Mouse (Mus musculus): ENCODE data around the gene Chst5.
A peak's percentile ranks its signal among the peaks of the same experiment; 100 is the strongest.
"Not testable (repeated sequence)": the region's sequence is repeated elsewhere in the genome, so short reads cannot be mapped to it uniquely, and the experiment has no call there.

The Chst5 gene

GRCm38 (mm10) chr8:111938076-111938985, 28.1 kb upstream of the Chst5 start:
- not testable (repeated sequence) for DNase-seq (ENCODE audit: low read depth, low spot score); H3K27me3 ChIP-seq (ENCODE audit: control insufficient read depth, insufficient read depth, low read length, poor library complexity, severe bottlenecking); H3K36me3 ChIP-seq (ENCODE audit: control insufficient read depth, insufficient read depth, low read length, poor library complexity, severe bottlenecking)

- no peak for DNase-seq (ENCODE audit: low read depth, low spot score)
- no peaks in the 10 kb centered on the region for H3K27me3 ChIP-seq (ENCODE audit: control insufficient read depth, insufficient read depth, low read length, poor library complexity, severe bottlenecking)
- no peaks in the 10 kb centered on the region for H3K36me3 ChIP-seq (ENCODE audit: control insufficient read depth, insufficient read depth, low read length, poor library complexity, severe bottlenecking)
Observed at GRCm38 (mm10) chr8:111937184-111937583, 26.9 kb upstream of the Chst5 start.

GRCm38 (mm10) chr8:111934201-111934600, 24.0 kb upstream of the Chst5 start:
- no peaks in the 10 kb centered on the region for H3K36me3 ChIP-seq (ENCODE audit: control insufficient read depth, insufficient read depth, low read length, poor library complexity, severe bottlenecking)
- no peak for DNase-seq (ENCODE audit: low read depth, low spot score)

GRCm38 (mm10) chr8:111933348-111934076, 23.3 kb upstream of the Chst5 start, which contains the start of gene Tmem231:
Tmem231 (minus strand) TSS chr8:111933881.
- DNase-seq (ENCODE audit: low read depth, low spot score), result peak; percentile 93
- Histone ChIP-seq H3K27me3 (ENCODE audit: control insufficient read depth, insufficient read depth, low read length, poor library complexity, severe bottlenecking) (no peaks in the 10 kb centered on the region), H3K36me3 (ENCODE audit: control insufficient read depth, insufficient read depth, low read length, poor library complexity, severe bottlenecking) (no peaks in the 10 kb centered on the region)

More at GRCm38 (mm10) chr8:111934201-111934600, 24.0 kb upstream of the Chst5 start:
- no peaks in the 10 kb centered on the region for H3K27me3 ChIP-seq (ENCODE audit: control insufficient read depth, insufficient read depth, low read length, poor library complexity, severe bottlenecking)

- DNase-seq (ENCODE audit: low read depth, low spot score), result peak; percentile 61
- Histone ChIP-seq H3K36me3 (ENCODE audit: control insufficient read depth, insufficient read depth, low read length, poor library complexity, severe bottlenecking) (no peaks in the 10 kb centered on the region), H3K27me3 (ENCODE audit: control insufficient read depth, insufficient read depth, low read length, poor library complexity, severe bottlenecking) (no peaks in the 10 kb centered on the region)
Observed at GRCm38 (mm10) chr8:111932580-111933336, 22.5 kb upstream of the Chst5 start.

GRCm38 (mm10) chr8:111931721-111932120, 21.5 kb upstream of the Chst5 start:
- Histone ChIP-seq H3K36me3 (ENCODE audit: control insufficient read depth, insufficient read depth, low read length, poor library complexity, severe bottlenecking) (no peaks in the 10 kb centered on the region), H3K27me3 (ENCODE audit: control insufficient read depth, insufficient read depth, low read length, poor library complexity, severe bottlenecking) (no peaks in the 10 kb centered on the region)
- no peak for DNase-seq (ENCODE audit: low read depth, low spot score)

- H3K36me3 ChIP-seq (ENCODE audit: control insufficient read depth, insufficient read depth, low read length, poor library complexity, severe bottlenecking), result no peaks in the 10 kb centered on the region
- no peak for DNase-seq (ENCODE audit: low read depth, low spot score)
- no peaks in the 10 kb centered on the region for H3K27me3 ChIP-seq (ENCODE audit: control insufficient read depth, insufficient read depth, low read length, poor library complexity, severe bottlenecking)
Observed at GRCm38 (mm10) chr8:111929648-111930344, 19.5 kb upstream of the Chst5 start.

- H3K27me3 ChIP-seq (ENCODE audit: control insufficient read depth, insufficient read depth, low read length, poor library complexity, severe bottlenecking), result no peaks in the 10 kb centered on the region
- DNase-seq (ENCODE audit: low read depth, low spot score), result no peak
- H3K36me3 ChIP-seq (ENCODE audit: control insufficient read depth, insufficient read depth, low read length, poor library complexity, severe bottlenecking), result no peaks in the 10 kb centered on the region
Observed at GRCm38 (mm10) chr8:111924976-111925375, 14.7 kb upstream of the Chst5 start.

- peak; percentile 69 for DNase-seq (ENCODE audit: low read depth, low spot score)
- no peaks in the 10 kb centered on the region for H3K27me3 ChIP-seq (ENCODE audit: control insufficient read depth, insufficient read depth, low read length, poor library complexity, severe bottlenecking)
- H3K36me3 ChIP-seq (ENCODE audit: control insufficient read depth, insufficient read depth, low read length, poor library complexity, severe bottlenecking), result no peaks in the 10 kb centered on the region
Observed at GRCm38 (mm10) chr8:111923383-111923804, 13.1 kb upstream of the Chst5 start.

GRCm38 (mm10) chr8:111920971-111921370, 10.7 kb upstream of the Chst5 start:
- no peaks in the 10 kb centered on the region for H3K27me3 ChIP-seq (ENCODE audit: control insufficient read depth, insufficient read depth, low read length, poor library complexity, severe bottlenecking)
- no peaks in the 10 kb centered on the region for H3K36me3 ChIP-seq (ENCODE audit: control insufficient read depth, insufficient read depth, low read length, poor library complexity, severe bottlenecking)
- DNase-seq (ENCODE audit: low read depth, low spot score), result no peak

GRCm38 (mm10) chr8:111919663-111920062, 9.4 kb upstream of the Chst5 start:
- Histone ChIP-seq H3K36me3 (ENCODE audit: control insufficient read depth, insufficient read depth, low read length, poor library complexity, severe bottlenecking) (no peaks in the 10 kb centered on the region), H3K27me3 (ENCODE audit: control insufficient read depth, insufficient read depth, low read length, poor library complexity, severe bottlenecking) (no peaks in the 10 kb centered on the region)
- peak; percentile 21 for DNase-seq (ENCODE audit: low read depth, low spot score)

GRCm38 (mm10) chr8:111912860-111913432, 2.7 kb upstream of the Chst5 start:
- no peaks in the 10 kb centered on the region; the same call in 1 of the 2 replicates for H3K27me3 ChIP-seq (ENCODE audit: control insufficient read depth, insufficient read depth, low read length, poor library complexity, severe bottlenecking)
- H3K36me3 ChIP-seq (ENCODE audit: control insufficient read depth, insufficient read depth, low read length, poor library complexity, severe bottlenecking), result no peaks in the 10 kb centered on the region
- no peak for DNase-seq (ENCODE audit: low read depth, low spot score)

- no peaks in the 10 kb centered on the region; the same call in 1 of the 2 replicates for H3K27me3 ChIP-seq (ENCODE audit: control insufficient read depth, insufficient read depth, low read length, poor library complexity, severe bottlenecking)
- DNase-seq (ENCODE audit: low read depth, low spot score), result no peak
- no peaks in the 10 kb centered on the region for H3K36me3 ChIP-seq (ENCODE audit: control insufficient read depth, insufficient read depth, low read length, poor library complexity, severe bottlenecking)
Observed at GRCm38 (mm10) chr8:111911572-111911971, 1.3 kb upstream of the Chst5 start.
